Mouse (Mus musculus) liver, embryonic 12.5 days (tissue): Measurements from ENCODE around the gene Hcn3. TPM values are rescaled to one million over a fixed set of nuclear protein-coding genes. Genes with fewer than 3 reads are reported as not detected.

Experiments
- ATAC-seq: fragments of 200-750 bp; cut with Nextera tagmentation; 2 replicates; pipeline ENCODE4 v1.8.0; 2017; ENCODE audit warnings: moderate number of reproducible peaks, mild to moderate bottlenecking, moderate library complexity
- H3K27ac ChIP-seq: fragments of 300-500 bp; sonication (generic); 2 replicates; pipeline ENCODE4 v1.5.1; 2016; ENCODE audit warnings: mild to moderate bottlenecking
- H3K27me3 ChIP-seq: fragments of 300-500 bp; sonication (generic); replicated peaks from 2 replicates; pipeline ENCODE4 v1.6.1; 2016; ENCODE audit warnings: mild to moderate bottlenecking, moderate library complexity
- H3K36me3 ChIP-seq: fragments of 300-500 bp; sonication (generic); 2 replicates; pipeline ENCODE4 v1.6.1; 2016; ENCODE audit warnings: mild to moderate bottlenecking, moderate library complexity
- H3K4me1 ChIP-seq: fragments of 300-500 bp; sonication (generic); 2 replicates; pipeline ENCODE4 v1.6.1; 2016
- H3K4me2 ChIP-seq: fragments of 300-500 bp; sonication (generic); 2 replicates; pipeline ENCODE4 v1.6.1; 2016; ENCODE audit warnings: mild to moderate bottlenecking, moderate library complexity
- H3K4me3 ChIP-seq: fragments of 300-500 bp; sonication (generic); 2 replicates; pipeline ENCODE4 v1.5.1; 2016; ENCODE audit warnings: mild to moderate bottlenecking, moderate library complexity
- H3K9ac ChIP-seq: fragments of 300-500 bp; sonication (generic); 2 replicates; pipeline ENCODE4 v1.6.1; 2016; ENCODE audit warnings: mild to moderate bottlenecking, moderate library complexity
- H3K9me3 ChIP-seq: fragments of 300-500 bp; sonication (generic); replicated peaks from 2 replicates; pipeline ENCODE4 v1.6.1; 2016; ENCODE audit warnings: mild to moderate bottlenecking, moderate library complexity
- WGBS: fragments of 180-500 bp; shearing (Covaris S2); methylation state at CpG from one replicate; pipeline ENCODE4 v1.1.7; 2016; ENCODE audit not compliant: insufficient replicate concordance; 5-methylcytosine and 5-hydroxymethylcytosine counted together
- polyA plus RNA-seq: library from polyadenylated mRNA; unstranded; fragments of >200 nt; fragmentation: Nextera tagmentation; extraction: Ambion mirVana; gene quantifications from 2 replicates; pipeline ENCODE4 v1.2.1, GENCODE M21; 2016

Gene Hcn3
- polyA plus RNA-seq, 1 experiment from 2014 or later, result 0.81 TPM

GRCm38 (mm10) chr3:89159211-89159610 lies 785 bp downstream of the Hcn3 start:
- peaks cover 44% of the 10 kb centered on the region for H3K27me3 ChIP-seq
- WGBS, result 3% methylated on average over 13 of the region's 13 CpGs
- ATAC-seq, result no peak
- H3K4me1 ChIP-seq, result peaks cover 35% of the 10 kb centered on the region
- no peaks in the 10 kb centered on the region for H3K9me3 ChIP-seq
- peak overlapping the region; percentile 99 for H3K4me2 ChIP-seq
- H3K36me3 ChIP-seq, result no peaks in the 10 kb centered on the region
- peak overlapping the region; percentile 63 for H3K4me3 ChIP-seq
- no peak overlapping the region for H3K27ac ChIP-seq
- peak overlapping the region; percentile 59; the same call in 1 of the 2 replicates for H3K9ac ChIP-seq

- Histone ChIP-seq H3K27me3 (peaks cover 49% of the 10 kb centered on the region), H3K36me3 (no peaks in the 10 kb centered on the region), H3K4me3 (no peak overlapping the region), H3K27ac (no peak overlapping the region), H3K9ac (no peak overlapping the region), H3K4me2 (peak overlapping the region; percentile 99; the same call in 1 of the 2 replicates), H3K4me1 (peaks cover 29% of the 10 kb centered on the region), H3K9me3 (no peaks in the 10 kb centered on the region)
- ATAC-seq, result no peak
- WGBS, result 21% methylated on average over 7 of the region's 7 CpGs
Measured at GRCm38 (mm10) chr3:89158651-89159050, 1.3 kb downstream of the Hcn3 start.

GRCm38 (mm10) chr3:89156951-89157350 lies 3.0 kb downstream of the Hcn3 start:
- 67% methylated on average over 8 of the region's 8 CpGs for WGBS
- Histone ChIP-seq H3K27ac (no peak overlapping the region), H3K9ac (no peak overlapping the region), H3K27me3 (peaks cover 63% of the 10 kb centered on the region), H3K4me3 (no peak overlapping the region), H3K9me3 (no peaks in the 10 kb centered on the region), H3K4me2 (no peak overlapping the region), H3K4me1 (peaks cover 35% of the 10 kb centered on the region), H3K36me3 (no peaks in the 10 kb centered on the region)
- no peak for ATAC-seq

GRCm38 (mm10) chr3:89152084-89152835 lies 7.7 kb downstream of the Hcn3 start:
- peak; percentile 27 for ATAC-seq
- peak overlapping the region; percentile 55; the same call in 1 of the 2 replicates for H3K27ac ChIP-seq
- H3K9ac ChIP-seq, result no peak overlapping the region; the same call in 1 of the 2 replicates
- H3K4me2 ChIP-seq, result peak overlapping the region; percentile 38
- 28% methylated on average over 17 of the region's 17 CpGs for WGBS
- H3K36me3 ChIP-seq, result no peaks in the 10 kb centered on the region
- H3K9me3 ChIP-seq, result no peaks in the 10 kb centered on the region
- H3K4me3 ChIP-seq, result no peak overlapping the region
- H3K27me3 ChIP-seq, result peaks cover 70% of the 10 kb centered on the region
- peaks cover 55% of the 10 kb centered on the region for H3K4me1 ChIP-seq

- ATAC-seq, result no peak
- Histone ChIP-seq H3K27ac (peak overlapping the region; percentile 79), H3K4me2 (peak overlapping the region; percentile 71), H3K4me1 (peaks cover 87% of the 10 kb centered on the region), H3K9ac (peak overlapping the region; percentile 57), H3K4me3 (no peak overlapping the region), H3K9me3 (no peaks in the 10 kb centered on the region), H3K36me3 (peaks cover 34% of the 10 kb centered on the region), H3K27me3 (peaks cover 56% of the 10 kb centered on the region)
- 71% methylated on average over 14 of the region's 14 CpGs for WGBS
Measured at GRCm38 (mm10) chr3:89148567-89148966, 11.4 kb downstream of the Hcn3 start.

GRCm38 (mm10) chr3:89147979-89148311 lies 12.1 kb downstream of the Hcn3 start:
- H3K4me2 ChIP-seq, result peak overlapping the region; percentile 71
- ATAC-seq, result no peak
- H3K36me3 ChIP-seq, result peaks cover 40% of the 10 kb centered on the region
- H3K4me3 ChIP-seq, result peak overlapping the region; percentile 42
- peaks cover 52% of the 10 kb centered on the region for H3K27me3 ChIP-seq
- H3K4me1 ChIP-seq, result peaks cover 93% of the 10 kb centered on the region
- peak overlapping the region; percentile 57 for H3K9ac ChIP-seq
- H3K27ac ChIP-seq, result peak overlapping the region; percentile 79
- WGBS, result 9% methylated on average over 15 of the region's 15 CpGs
- H3K9me3 ChIP-seq, result no peaks in the 10 kb centered on the region

GRCm38 (mm10) chr3:89147101-89147978 lies 12.7 kb downstream of the Hcn3 start:
- peak; percentile 90 for ATAC-seq
- 17% methylated on average over 26 of the region's 26 CpGs for WGBS
- H3K27ac ChIP-seq, result peak overlapping the region; percentile 79
- H3K36me3 ChIP-seq, result peaks cover 46% of the 10 kb centered on the region
- peak overlapping the region; percentile 71 for H3K4me2 ChIP-seq
- H3K27me3 ChIP-seq, result peaks cover 46% of the 10 kb centered on the region
- H3K4me1 ChIP-seq, result peaks cover 92% of the 10 kb centered on the region
- no peaks in the 10 kb centered on the region for H3K9me3 ChIP-seq
- peak overlapping the region; percentile 57 for H3K9ac ChIP-seq
- peak overlapping the region; percentile 42 for H3K4me3 ChIP-seq

- Histone ChIP-seq H3K36me3 (peaks cover 64% of the 10 kb centered on the region), H3K4me1 (peaks cover 92% of the 10 kb centered on the region), H3K27ac (peak overlapping the region; percentile 79)
Measured at GRCm38 (mm10) chr3:89145566-89145965, 14.4 kb downstream of the Hcn3 start.

GRCm38 (mm10) chr3:89144821-89145220 lies 15.2 kb downstream of the Hcn3 start:
- Histone ChIP-seq H3K4me3 (no peak overlapping the region), H3K4me1 (peaks cover 94% of the 10 kb centered on the region), H3K36me3 (peaks cover 72% of the 10 kb centered on the region), H3K9me3 (no peaks in the 10 kb centered on the region), H3K27ac (peak overlapping the region; percentile 79; the same call in 1 of the 2 replicates), H3K4me2 (no peak overlapping the region), H3K27me3 (peaks cover 26% of the 10 kb centered on the region), H3K9ac (0 out of 2 replicates have a peak overlapping the region, but pooled peaks have one; percentile 14)
- ATAC-seq, result no peak
- 72% methylated on average over 10 of the region's 10 CpGs for WGBS

More at GRCm38 (mm10) chr3:89145566-89145965, 14.4 kb downstream of the Hcn3 start:
- Histone ChIP-seq H3K27me3 (peaks cover 33% of the 10 kb centered on the region), H3K9me3 (no peaks in the 10 kb centered on the region), H3K9ac (no peak overlapping the region), H3K4me2 (no peak overlapping the region), H3K4me3 (no peak overlapping the region)
- no peak for ATAC-seq
- 77% methylated on average over 8 of the region's 8 CpGs for WGBS

GRCm38 (mm10) chr3:89136365-89136764 lies 23.6 kb downstream of the Hcn3 start:
- Histone ChIP-seq H3K27me3 (no peaks in the 10 kb centered on the region), H3K27ac (peak overlapping the region; percentile 97), H3K9me3 (no peaks in the 10 kb centered on the region), H3K4me3 (peak overlapping the region; percentile 81), H3K9ac (peak overlapping the region; percentile 95), H3K36me3 (peaks cover 43% of the 10 kb centered on the region), H3K4me1 (peaks cover 88% of the 10 kb centered on the region), H3K4me2 (peak overlapping the region; percentile 78)
- WGBS, result 10% methylated on average over 9 of the region's 9 CpGs
- ATAC-seq, result peak; percentile 47

- peak; percentile 66 for ATAC-seq
- WGBS, result 9% methylated on average over 3 of the region's 3 CpGs
- Histone ChIP-seq H3K9ac (peak within 1 kb of the TSS; percentile 95), H3K4me3 (peak within 1 kb of the TSS; percentile 81), H3K36me3 (peaks cover 39% of the 10 kb centered on the region), H3K27me3 (no peaks in the 10 kb centered on the region), H3K4me2 (peak within 1 kb of the TSS; percentile 78), H3K4me1 (peaks cover 86% of the 10 kb centered on the region), H3K27ac (peak within 1 kb of the TSS; percentile 97), H3K9me3 (no peaks in the 10 kb centered on the region)
Measured at GRCm38 (mm10) chr3:89135958-89136357, 24.0 kb downstream of the Hcn3 start, which contains the start of gene Pklr. Pklr (plus strand) TSS chr3:89136142.

GRCm38 (mm10) chr3:89133752-89134151 lies 26.2 kb downstream of the Hcn3 start:
- no peaks in the 10 kb centered on the region for H3K27me3 ChIP-seq
- peaks cover 85% of the 10 kb centered on the region for H3K4me1 ChIP-seq
- 19% methylated on average over 1 of the region's 1 CpGs for WGBS
- ATAC-seq, result no peak
- H3K9me3 ChIP-seq, result no peaks in the 10 kb centered on the region
- H3K9ac ChIP-seq, result peak overlapping the region; percentile 74
- H3K4me2 ChIP-seq, result peak overlapping the region; percentile 84
- peak overlapping the region; percentile 54 for H3K4me3 ChIP-seq
- H3K36me3 ChIP-seq, result peaks cover 17% of the 10 kb centered on the region
- H3K27ac ChIP-seq, result peak overlapping the region; percentile 97
